ENCODE assay signal across 9 mouse cellular contexts in genomic region chr2:73657151-73657550, GRCm38 (mm10).
DNase-seq lines count a peak whose midpoint lies in the region; ATAC-seq and TF ChIP-seq lines count a peak whose summit lies in the region.
"Had no signal": no experiment of that assay in that cellular context is flagged by ENCODE, and none has a peak within 500 bp of the region (broad histone marks: within the 10 kb centered on the region; RNA-seq: fewer than 3 reads in every experiment).

No protein-coding gene starts in this region.

- TF ChIP-seq CTCF in intestine, postnatal 0 days (IDR thresholded peaks at IDR 0.05; ENCODE audit: low read depth), result no peak

- H3K4me1 ChIP-seq in midbrain, embryonic 15.5 days, result peaks cover 38% of the 10 kb centered on the region
- H3K4me1 ChIP-seq in intestine, postnatal 0 days (replicated peaks; ENCODE audit: control insufficient read depth, insufficient read depth, low read length), result no peaks in the 10 kb centered on the region
- peaks cover 35% of the 10 kb centered on the region for H3K4me1 ChIP-seq in hindbrain, embryonic 14.5 days (replicated peaks; ENCODE audit: control insufficient read depth, insufficient read depth, low read length)

- no peaks in the 10 kb centered on the region for H3K36me3 ChIP-seq in midbrain, embryonic 15.5 days (replicated peaks)
- no peaks in the 10 kb centered on the region for H3K36me3 ChIP-seq in intestine, postnatal 0 days (ENCODE audit: control insufficient read depth, insufficient read depth)
- H3K36me3 ChIP-seq in hindbrain, embryonic 14.5 days (replicated peaks; ENCODE audit: control insufficient read depth, insufficient read depth), result no peaks in the 10 kb centered on the region

- no peak overlapping the region for H3K4me3 ChIP-seq in midbrain, embryonic 15.5 days
- no peak overlapping the region for H3K4me3 ChIP-seq in intestine, postnatal 0 days (ENCODE audit: low read depth, low read length)
- no peak overlapping the region for H3K4me3 ChIP-seq in hindbrain, embryonic 14.5 days (replicated peaks; ENCODE audit: low read length)

- no peak overlapping the region for H3K27ac ChIP-seq in midbrain, embryonic 15.5 days
- no peak overlapping the region for H3K27ac ChIP-seq in intestine, postnatal 0 days (ENCODE audit: low read depth, low read length)
- no peak overlapping the region for H3K27ac ChIP-seq in hindbrain, embryonic 14.5 days
- H3K27ac ChIP-seq: macrophage had no signal

- ATAC-seq in midbrain, embryonic 15.5 days (replicated peaks), result 0 out of 2 replicates have a peak, but pooled peaks have one; percentile 32
- ATAC-seq in intestine, postnatal 0 days, result no peak
- no peak for ATAC-seq in hindbrain, embryonic 14.5 days (ENCODE audit: low FRiP score)

- peak; percentile 26 for DNase-seq in cerebellum, adult 11-12 months
- no peak for DNase-seq in cerebellum, adult 9-11 months
- DNase-seq in right cerebral cortex, adult 18-20 months, result peak; percentile 84
- no peak for DNase-seq in right cerebral cortex, postnatal 4 days
- DNase-seq in layer of hippocampus, postnatal 36 days, result peak; percentile 49 to 71
- DNase-seq in hindbrain, embryonic 14.5 days (ENCODE audit: low spot score), result no peak

- no peaks in the 10 kb centered on the region for H3K9me3 ChIP-seq in midbrain, embryonic 15.5 days
- H3K9me3 ChIP-seq in intestine, postnatal 0 days (ENCODE audit: control insufficient read depth), result no peaks in the 10 kb centered on the region
- H3K9me3 ChIP-seq in hindbrain, embryonic 14.5 days (ENCODE audit: control insufficient read depth, low read length), result no peaks in the 10 kb centered on the region

- H3K4me2 ChIP-seq in midbrain, embryonic 15.5 days, result no peak overlapping the region
- no peak overlapping the region; the same call in 1 of the 2 replicates for H3K4me2 ChIP-seq in intestine, postnatal 0 days (replicated peaks; ENCODE audit: low read depth)
- H3K4me2 ChIP-seq in hindbrain, embryonic 14.5 days (replicated peaks), result no peak overlapping the region

- 21% methylated on average over 7 of the region's 7 CpGs for WGBS in midbrain, embryonic 15.5 days
- 60% methylated on average over 7 of the region's 7 CpGs for WGBS in intestine, postnatal 0 days
- WGBS in hindbrain, embryonic 14.5 days, result 56% methylated on average over 7 of the region's 7 CpGs

- no peak overlapping the region for H3K9ac ChIP-seq in midbrain, embryonic 15.5 days
- no peak overlapping the region for H3K9ac ChIP-seq in intestine, postnatal 0 days (ENCODE audit: low read depth, low read length)
- H3K9ac ChIP-seq in hindbrain, embryonic 14.5 days, result no peak overlapping the region

- H3K27me3 ChIP-seq in midbrain, embryonic 15.5 days (replicated peaks), result no peaks in the 10 kb centered on the region
- H3K27me3 ChIP-seq in intestine, postnatal 0 days (replicated peaks; ENCODE audit: control insufficient read depth, insufficient read depth, low read length), result no peaks in the 10 kb centered on the region
- no peaks in the 10 kb centered on the region for H3K27me3 ChIP-seq in hindbrain, embryonic 14.5 days (ENCODE audit: control insufficient read depth, insufficient read depth, low read length)

Comparison
In these comparisons a context has a peak if more than half of its experiments do, and no peak if none do; other contexts are left out.
1. DNase-seq: peak in cerebellum, adult 11-12 months (single experiment), right cerebral cortex, adult 18-20 months (single experiment) and layer of hippocampus, postnatal 36 days (2 of 2); none in cerebellum, adult 9-11 months (single experiment), right cerebral cortex, postnatal 4 days (single experiment) and hindbrain, embryonic 14.5 days (single experiment).